Comparison of ENCODE assay signal across 9 mouse cellular contexts in the genomic region with DNA sequence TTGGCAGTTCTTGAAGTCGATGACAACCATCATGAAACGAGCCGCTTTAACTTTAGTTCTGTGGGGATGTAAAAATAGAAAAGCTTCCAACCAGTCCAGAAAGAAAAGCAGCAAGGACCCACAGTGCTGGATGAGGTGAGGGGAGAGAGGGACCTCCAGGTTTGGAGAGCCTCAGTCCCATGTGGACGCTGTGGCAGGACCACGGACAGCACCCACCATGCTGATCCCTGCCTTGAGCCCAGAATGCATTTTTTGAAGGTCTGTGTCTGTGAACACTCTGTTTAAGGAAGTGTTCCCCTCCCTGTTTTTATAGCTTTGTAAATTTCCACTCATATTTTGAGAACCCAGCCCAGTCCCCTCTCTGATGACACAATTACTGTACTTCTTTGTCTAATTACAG. TPM values are rescaled to one million over a fixed set of nuclear protein-coding genes. Genes with fewer than 3 reads are reported as not detected.
DNase-seq lines count a peak whose midpoint lies in the region; ATAC-seq and TF ChIP-seq lines count a peak whose summit lies in the region.
"Had no signal": no experiment of that assay in that cellular context is flagged by ENCODE, and none has a peak within 500 bp of the region (broad histone marks: within the 10 kb centered on the region; RNA-seq: fewer than 3 reads in every experiment).

No protein-coding gene starts in this region.

- H3K9me3 ChIP-seq in liver, postnatal 0 days (ENCODE audit: low read length) = no peaks in the 10 kb centered on the region
- H3K9me3 ChIP-seq in liver, embryonic 11.5 days (ENCODE audit: control insufficient read depth, low read length) = no peaks in the 10 kb centered on the region
- no peaks in the 10 kb centered on the region for H3K9me3 ChIP-seq in limb, embryonic 10.5 days (replicated peaks)

- ATAC-seq in liver, postnatal 0 days = no peak
- no peak for ATAC-seq in liver, embryonic 11.5 days (replicated peaks; ENCODE audit: low FRiP score)

- no peak for TF ChIP-seq EP300 in liver, postnatal 0 days (IDR thresholded peaks at IDR 0.05; ENCODE audit: low read depth)

- no peak overlapping the region for H3K4me3 ChIP-seq in liver, postnatal 0 days (ENCODE audit: low read depth, low read length)
- no peak overlapping the region for H3K4me3 ChIP-seq in liver, embryonic 11.5 days (ENCODE audit: low read depth, low read length)
- no peak overlapping the region for H3K4me3 ChIP-seq in limb, embryonic 10.5 days
- no peak overlapping the region for H3K4me3 ChIP-seq in layer of hippocampus, adult 2 months

- H3K4me1 ChIP-seq in liver, postnatal 0 days (ENCODE audit: insufficient read depth) = no peaks in the 10 kb centered on the region
- no peaks in the 10 kb centered on the region for H3K4me1 ChIP-seq in liver, embryonic 11.5 days (replicated peaks; ENCODE audit: control insufficient read depth, insufficient read depth, low read length)
- peaks cover 8% of the 10 kb centered on the region; the same call in 1 of the 2 replicates for H3K4me1 ChIP-seq in limb, embryonic 10.5 days

- no peak overlapping the region for H3K4me2 ChIP-seq in liver, postnatal 0 days (ENCODE audit: low read depth, low read length)
- no peak overlapping the region for H3K4me2 ChIP-seq in liver, embryonic 11.5 days

- no peak overlapping the region for H3K9ac ChIP-seq in liver, postnatal 0 days (replicated peaks)
- H3K9ac ChIP-seq in liver, embryonic 11.5 days (ENCODE audit: low read depth, low read length) = no peak overlapping the region

- no peak overlapping the region for H3K27ac ChIP-seq in liver, postnatal 0 days (ENCODE audit: low read depth)
- no peak overlapping the region for H3K27ac ChIP-seq in liver, embryonic 11.5 days (ENCODE audit: low read depth, low read length)
- H3K27ac ChIP-seq in limb, embryonic 10.5 days = no peak overlapping the region
- no peak overlapping the region for H3K27ac ChIP-seq in layer of hippocampus, adult 2 months

- TF ChIP-seq CTCF in liver, postnatal 0 days (IDR thresholded peaks at IDR 0.05; ENCODE audit: low read depth) = no peak
- TF ChIP-seq CTCF in layer of hippocampus, adult 2 months (conservative IDR thresholded peaks at IDR 0.05) = no peak

- peak; percentile 19 for DNase-seq in adrenal gland, adult 2 months
- DNase-seq in adrenal gland, adult 8-10 months = no peak
- peak; percentile 30 for DNase-seq in liver, postnatal 0 days
- DNase-seq in liver, embryonic 11.5 days (ENCODE audit: low spot score) = no peak
- DNase-seq in adipocyte (ENCODE audit: low spot score) = peak; percentile 28
- peak; percentile 81 for DNase-seq in limb, embryonic 10.5 days (ENCODE audit: low spot score)
- DNase-seq in cerebellum, adult 11 months = no peak
- DNase-seq in layer of hippocampus, adult 2 months (ENCODE audit: low spot score in 2 of 2) = no peak
- DNase-seq: gastrocnemius, postnatal 36 days had no signal

- no peaks in the 10 kb centered on the region for H3K36me3 ChIP-seq in liver, postnatal 0 days (replicated peaks; ENCODE audit: insufficient read depth, low read length)
- H3K36me3 ChIP-seq in liver, embryonic 11.5 days (ENCODE audit: control insufficient read depth, insufficient read depth, low read length) = no peaks in the 10 kb centered on the region
- H3K36me3 ChIP-seq in limb, embryonic 10.5 days = peaks cover 12% of the 10 kb centered on the region

- 40% methylated on average over 5 of the region's 5 CpGs for WGBS in liver, postnatal 0 days (ENCODE audit: insufficient replicate concordance)
- WGBS in liver, embryonic 11.5 days = 45% methylated on average over 5 of the region's 5 CpGs
- WGBS in limb, embryonic 10.5 days = 49% methylated on average over 5 of the region's 5 CpGs

- H3K27me3 ChIP-seq in liver, postnatal 0 days (ENCODE audit: insufficient read depth, low read length) = no peaks in the 10 kb centered on the region
- no peaks in the 10 kb centered on the region for H3K27me3 ChIP-seq in liver, embryonic 11.5 days (replicated peaks; ENCODE audit: control insufficient read depth, insufficient read depth, low read length)
- H3K27me3 ChIP-seq in limb, embryonic 10.5 days (ENCODE audit: low read depth, poor library complexity, severe bottlenecking) = no peaks in the 10 kb centered on the region

RNA-seq across cellular contexts. Expression of a gene that starts 15.5 kb away (rescaled TPM):
- 1 to 10 TPM; 7.2 to 9.7 TPM for total RNA-seq in adrenal gland, adult 2 months (2021)
- 8.7 and 9.9 TPM in 2 replicates for polyA plus RNA-seq in adrenal gland, adult 2 months (2012; rRNA removed)
- 10 to 100 TPM; 10.4 to 17.7 (median 13.3) TPM for total RNA-seq in adrenal gland, adult 8-10 months (2022)
- 0.06 and 0.13 TPM in 2 replicates for polyA plus RNA-seq in liver, postnatal 0 days (2015; fragmentation: Nextera tagmentation; extraction: Ambion mirVana)
- polyA plus RNA-seq in liver, embryonic 11.5 days (2014; fragmentation: Nextera tagmentation; extraction: Ambion mirVana) = 9.4 and 11.8 TPM in 2 replicates
- 61.8 and 91.8 TPM in 2 replicates for polyA plus RNA-seq in limb, embryonic 10.5 days (2016; fragmentation: Nextera tagmentation; extraction: Ambion mirVana)
- 100 to 1,000 TPM; 234 to 238 TPM for total RNA-seq in layer of hippocampus, adult 2 months (2021)

Comparison
In these comparisons a context has a peak if more than half of its experiments do, and no peak if none do; other contexts are left out.
1. DNase-seq: peak in adrenal gland, adult 2 months (single experiment), liver, postnatal 0 days (single experiment), adipocyte (single experiment) and limb, embryonic 10.5 days (single experiment); none in adrenal gland, adult 8-10 months (single experiment), liver, embryonic 11.5 days (single experiment), cerebellum, adult 11 months (single experiment) and layer of hippocampus, adult 2 months (0 of 2).